Mouse (Mus musculus): ENCODE measurements around the gene Arhgef9. TPM values are rescaled to one million over a fixed set of nuclear protein-coding genes. Genes with fewer than 3 reads are reported as not detected.

Gene Arhgef9
- 0.77 TPM for polyA plus RNA-seq (2017; shearing (Covaris generic))

GRCm38 (mm10) chrX:95196104-95196919, at the start of gene Arhgef9:
Gene Arhgef9 (minus strand): TSS chrX:95196856.

GRCm38 (mm10) chrX:95026361-95026892, 170.2 kb downstream of the Arhgef9 start, which contains the start of gene Spin4:
Gene Spin4 (minus strand): TSS chrX:95026682.

Other genes starting within 250 kb of the Arhgef9 start
- 0.93 TPM for gene Spin4, start 170.2 kb downstream of the Arhgef9 start, polyA plus RNA-seq (2017; shearing (Covaris generic))
- 1.4 TPM for gene Amer1, start 248.0 kb upstream of the Arhgef9 start, polyA plus RNA-seq (2017; shearing (Covaris generic))